Mouse (Mus musculus): ENCODE measurements at regions not wholly inside any gene's neighbourhood (a gene's known extent, or its start where the extent isn't known, plus 50 kb on each side); places are given as distances from the start of the nearest gene placed in this dataset.

GRCm38 (mm10) chr12:77823381-77824030 lies 370.5 kb upstream of the Gm6657 start:
- no peak for DNase-seq (ENCODE audit: low spot score in 2 of 2)
- TF ChIP-seq CTCF (conservative IDR thresholded peaks at IDR 0.05) = no peak
- no peak overlapping the region for H3K27ac ChIP-seq
- no peak overlapping the region for H3K4me3 ChIP-seq

DNA sequence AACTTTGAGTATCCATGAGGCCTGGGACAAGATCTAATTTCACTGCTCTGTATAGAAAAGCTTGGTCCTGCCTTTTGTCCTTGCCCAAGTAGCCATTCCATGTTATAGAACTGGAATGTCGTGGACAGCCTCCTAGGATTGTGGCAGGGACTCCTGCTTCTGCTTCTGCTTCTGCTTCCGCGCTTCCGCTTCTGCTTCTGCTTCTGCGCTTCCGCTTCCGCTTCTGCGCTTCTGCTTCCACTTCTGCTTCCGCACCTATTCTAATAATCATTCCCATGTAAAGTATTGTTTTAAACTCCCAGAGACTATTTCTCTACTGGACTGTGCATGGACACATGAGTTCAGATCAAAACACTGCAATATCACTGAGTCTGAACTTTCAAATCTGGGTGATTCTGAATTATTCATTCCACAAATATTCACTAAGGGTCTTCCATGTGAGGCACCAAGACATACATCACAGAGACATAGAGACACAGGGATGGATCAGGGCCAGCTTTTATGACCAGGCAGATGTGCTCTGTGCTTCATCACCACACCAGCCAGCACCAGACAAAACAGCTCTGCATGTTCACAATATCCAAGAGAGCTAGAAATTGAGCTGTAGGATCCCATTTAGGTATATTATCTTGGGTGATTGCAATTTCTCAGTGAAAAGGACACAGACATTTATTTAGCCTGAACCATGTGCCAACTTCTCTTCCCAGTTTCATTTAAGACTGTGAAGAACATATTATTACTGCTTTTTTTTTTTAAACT lies 360.5 kb upstream of the Gm6657 start:
- TF ChIP-seq CTCF (conservative IDR thresholded peaks at IDR 0.05) = no peak
- DNase-seq (ENCODE audit: low spot score in 2 of 2) = no peak
- H3K4me3 ChIP-seq = no peak overlapping the region
- H3K27ac ChIP-seq = no peak overlapping the region

GRCm38 (mm10) chr12:77834891-77835290 lies 359.2 kb upstream of the Gm6657 start:
- Histone ChIP-seq H3K27ac (no peak overlapping the region), H3K4me3 (no peak overlapping the region)
- TF ChIP-seq CTCF (conservative IDR thresholded peaks at IDR 0.05) = no peak
- DNase-seq (ENCODE audit: low spot score in 2 of 2) = no peak

GRCm38 (mm10) chr12:77836231-77836630 lies 357.8 kb upstream of the Gm6657 start:
- no peak for TF ChIP-seq CTCF (conservative IDR thresholded peaks at IDR 0.05)
- Histone ChIP-seq H3K27ac (no peak overlapping the region), H3K4me3 (no peak overlapping the region)
- no peak for DNase-seq (ENCODE audit: low spot score in 2 of 2)

DNA sequence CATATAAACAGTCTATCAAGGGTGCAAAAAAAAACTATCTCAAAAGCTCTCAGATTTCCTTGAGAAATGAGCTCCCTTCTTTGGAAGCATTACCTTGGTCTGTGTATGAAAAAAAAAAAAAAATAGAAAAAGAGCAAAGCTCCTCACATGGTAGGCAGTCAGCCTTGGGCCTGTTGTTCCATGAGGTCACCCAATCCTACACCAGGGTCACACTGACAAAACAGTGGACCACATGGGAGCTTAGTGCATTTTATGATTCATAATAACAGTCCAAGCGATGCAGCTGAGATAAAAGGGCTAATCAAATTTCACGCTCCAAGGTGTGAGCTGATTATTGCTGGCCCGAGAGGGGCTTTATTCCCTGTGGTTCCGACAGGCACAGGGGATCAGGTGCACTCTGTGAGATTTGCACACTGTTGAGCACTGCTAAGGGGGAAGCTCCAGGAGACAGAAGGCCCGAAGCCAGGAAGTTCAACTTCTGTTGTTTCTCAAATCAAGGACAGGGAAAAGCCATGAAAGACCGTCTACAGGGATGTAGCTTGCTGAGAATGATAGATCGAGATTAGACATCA lies 352.1 kb upstream of the Gm6657 start:
- no peak overlapping the region for H3K4me3 ChIP-seq
- H3K27ac ChIP-seq = no peak overlapping the region
- no peak for DNase-seq (ENCODE audit: low spot score in 2 of 2)
- no peak for TF ChIP-seq CTCF (conservative IDR thresholded peaks at IDR 0.05)

GRCm38 (mm10) chr12:77852595-77853577 lies 341.2 kb upstream of the Gm6657 start:
- Histone ChIP-seq H3K27ac (no peak overlapping the region), H3K4me3 (no peak overlapping the region)
- no peak for TF ChIP-seq CTCF (conservative IDR thresholded peaks at IDR 0.05)
- DNase-seq (ENCODE audit: low spot score in 2 of 2) = no peak

- H3K4me3 ChIP-seq = no peak overlapping the region
- TF ChIP-seq CTCF (conservative IDR thresholded peaks at IDR 0.05) = no peak
- DNase-seq (ENCODE audit: low spot score in 2 of 2) = no peak
- H3K27ac ChIP-seq = no peak overlapping the region
These were observed 339.6 kb upstream of the Gm6657 start for GRCm38 (mm10) chr12:77854281-77855075.

GRCm38 (mm10) chr12:77855796-77856195 lies 338.2 kb upstream of the Gm6657 start:
- no peak overlapping the region for H3K27ac ChIP-seq
- TF ChIP-seq CTCF (conservative IDR thresholded peaks at IDR 0.05) = no peak
- DNase-seq (ENCODE audit: low spot score in 2 of 2) = no peak
- no peak overlapping the region for H3K4me3 ChIP-seq

DNA sequence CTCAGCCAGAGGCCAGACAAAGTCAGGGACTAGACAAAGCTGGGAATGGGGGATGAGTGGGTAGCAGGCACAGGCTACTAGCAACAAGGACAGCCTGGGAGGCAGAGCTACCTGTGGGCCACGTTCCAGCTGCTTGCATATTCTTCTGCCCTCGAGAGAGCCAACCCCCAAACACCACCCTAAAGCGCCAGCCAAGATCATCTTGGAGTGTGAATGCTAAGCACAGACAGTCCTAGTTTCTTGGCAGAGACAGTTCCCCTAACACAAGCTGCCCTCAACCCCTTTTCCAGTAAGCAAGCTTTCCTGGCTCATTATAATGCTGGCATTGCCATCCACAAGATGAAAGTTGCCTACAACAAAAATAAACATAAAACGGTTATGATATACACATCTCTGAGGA lies 336.8 kb upstream of the Gm6657 start:
- H3K4me3 ChIP-seq = no peak overlapping the region
- DNase-seq (ENCODE audit: low spot score in 2 of 2) = no peak
- H3K27ac ChIP-seq = peak overlapping the region; percentile 1; the same call in 1 of the 2 replicates
- no peak for TF ChIP-seq CTCF (conservative IDR thresholded peaks at IDR 0.05)

DNA sequence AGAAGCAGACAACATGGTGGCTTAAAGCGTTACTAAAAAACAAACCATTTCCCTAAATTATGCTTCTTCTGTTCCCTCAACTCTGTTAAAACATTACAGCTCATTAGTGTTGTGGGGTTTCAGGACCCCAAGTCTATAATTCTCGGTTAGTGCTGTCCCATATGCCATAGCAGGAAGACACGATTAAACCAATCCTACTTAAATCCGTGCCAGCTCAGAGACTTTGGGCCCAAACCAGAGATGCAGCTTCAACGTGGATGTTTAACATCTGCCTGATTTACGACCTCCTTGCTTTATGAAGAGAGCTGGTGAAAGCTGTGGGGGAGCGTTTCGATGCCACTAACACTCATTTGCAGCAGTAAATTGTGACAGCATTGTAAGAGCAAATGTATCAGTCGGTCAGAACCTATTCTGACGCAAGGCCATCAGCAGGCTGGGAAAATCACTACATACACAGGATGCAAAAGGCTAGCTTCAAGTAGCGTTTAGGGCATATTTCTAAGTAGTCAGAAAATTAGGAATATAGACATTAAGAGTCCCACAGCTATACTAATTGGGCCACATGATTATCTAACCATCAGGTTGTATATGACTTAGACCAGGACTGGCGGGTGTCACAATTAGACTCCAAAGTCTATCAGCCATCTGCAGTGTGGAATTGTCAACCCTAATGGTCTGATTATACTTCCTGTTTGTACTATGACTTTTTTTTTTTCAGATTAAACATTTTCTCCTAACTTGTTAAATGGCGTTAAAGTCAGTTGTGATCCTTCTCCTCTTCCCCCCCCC lies 333.1 kb upstream of the Gm6657 start:
- Histone ChIP-seq H3K4me3 (no peak overlapping the region), H3K27ac (peak overlapping the region; percentile 53; the same call in 1 of the 2 replicates)
- TF ChIP-seq CTCF (conservative IDR thresholded peaks at IDR 0.05) = no peak
- no peak for DNase-seq (ENCODE audit: low spot score in 2 of 2)

GRCm38 (mm10) chr12:77867947-77868495 lies 326.0 kb upstream of the Gm6657 start:
- DNase-seq (ENCODE audit: low spot score in 2 of 2) = no peak
- Histone ChIP-seq H3K4me3 (no peak overlapping the region), H3K27ac (no peak overlapping the region)
- TF ChIP-seq CTCF (conservative IDR thresholded peaks at IDR 0.05) = no peak
